Mouse (Mus musculus): Measurements from ENCODE around the gene Itpkb.

DNA sequence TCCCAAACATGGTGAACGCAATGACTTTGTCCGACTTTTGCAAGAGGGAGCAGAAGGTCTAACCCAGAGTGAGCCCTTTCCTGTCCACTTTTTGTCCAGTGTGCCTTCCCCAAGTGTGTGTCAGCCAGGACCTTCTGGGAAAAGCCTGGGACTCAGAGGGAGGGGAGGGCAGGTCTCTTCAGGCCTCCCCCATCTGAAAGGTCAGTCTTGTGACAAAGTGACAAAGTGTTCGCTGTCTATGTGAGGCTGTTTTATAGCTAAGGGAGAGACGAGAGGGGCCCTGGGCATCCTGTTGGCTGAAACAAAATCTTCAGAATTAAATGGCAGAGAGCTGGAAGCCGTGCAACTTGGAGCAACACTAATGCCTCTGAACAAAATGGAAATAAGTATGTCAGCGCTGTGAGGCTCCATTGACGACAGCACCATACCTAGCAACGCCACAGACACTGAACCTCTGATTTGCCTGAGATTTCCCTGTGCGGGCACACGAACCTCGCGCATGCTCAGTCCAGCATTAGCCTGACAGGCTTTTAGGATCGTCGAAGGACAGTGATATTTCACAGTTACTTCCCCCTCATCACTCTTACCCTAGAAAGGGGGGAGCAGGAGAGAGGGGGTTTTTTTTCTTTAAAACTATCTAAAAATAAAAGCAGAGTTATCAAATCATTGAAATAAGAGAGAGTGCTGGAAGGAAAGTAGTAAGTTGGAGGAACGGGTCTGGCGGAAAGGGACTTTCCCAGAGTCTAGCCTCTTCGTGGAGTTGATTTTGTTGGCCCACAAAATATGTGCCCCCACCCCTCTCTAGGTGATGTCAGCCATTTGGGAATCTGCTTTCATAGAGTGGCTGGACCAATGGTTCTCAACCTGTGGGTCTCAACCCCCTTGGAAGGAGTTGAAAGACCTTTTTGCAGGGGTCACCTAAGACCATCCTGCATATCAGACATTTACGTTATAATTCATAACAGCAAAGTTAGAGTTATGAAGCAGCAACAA is 77.7 kb downstream of the Itpkb start:
- TF ChIP-seq CTCF (IDR thresholded peaks at IDR 0.05; ENCODE audit: insufficient read depth, low read length), result no peak
- TF ChIP-seq POLR2A (IDR thresholded peaks at IDR 0.05; ENCODE audit: borderline replicate concordance, extremely low read depth, low read depth, low read length), result no peak

Data from lung, adult 2 months (tissue).